Mouse (Mus musculus): ENCODE results near the gene Rtn4rl1. TPM values are rescaled to one million over a fixed set of nuclear protein-coding genes. Genes with fewer than 3 reads are reported as not detected.
"Not testable (repeated sequence)": the region's sequence is repeated elsewhere in the genome, so short reads cannot be mapped to it uniquely, and the experiment has no call there.

Gene Rtn4rl1
- total RNA-seq, 4 experiments from 2014 or later = 39.9 to 74.9 (median 58.7) TPM

GRCm38 (mm10) chr11:75165441-75166192 is 28.0 kb upstream of the Rtn4rl1 start:
- DNase-seq = peak; percentile 59

- no peak for DNase-seq
Observed at GRCm38 (mm10) chr11:75166193-75166842, 27.3 kb upstream of the Rtn4rl1 start.

- no peak for DNase-seq
Observed at GRCm38 (mm10) chr11:75166861-75167642, 26.5 kb upstream of the Rtn4rl1 start.

GRCm38 (mm10) chr11:75167643-75168589 is 25.7 kb upstream of the Rtn4rl1 start:
- DNase-seq = no peak

- DNase-seq = peak; percentile 73
Observed at GRCm38 (mm10) chr11:75168590-75169361, 24.8 kb upstream of the Rtn4rl1 start.

- no peak for DNase-seq
Observed at GRCm38 (mm10) chr11:75169405-75170080, 24.0 kb upstream of the Rtn4rl1 start, which contains the start of gene Hic1. Gene Hic1 (minus strand): TSS chr11:75169519.

- DNase-seq = peak; percentile 92
Observed at GRCm38 (mm10) chr11:75170136-75170751, 23.3 kb upstream of the Rtn4rl1 start.

GRCm38 (mm10) chr11:75171186-75171865 is 22.3 kb upstream of the Rtn4rl1 start:
- DNase-seq = no peak

- no peak for DNase-seq
Observed at GRCm38 (mm10) chr11:75172151-75173094, 21.2 kb upstream of the Rtn4rl1 start.

GRCm38 (mm10) chr11:75173095-75173798 is 20.3 kb upstream of the Rtn4rl1 start:
- peak; percentile 85 for DNase-seq

GRCm38 (mm10) chr11:75173799-75174165 is 19.8 kb upstream of the Rtn4rl1 start:
- no peak for DNase-seq

GRCm38 (mm10) chr11:75174574-75174973 is 19.0 kb upstream of the Rtn4rl1 start:
- DNase-seq = not testable (repeated sequence)

GRCm38 (mm10) chr11:75178011-75178410 is 15.6 kb upstream of the Rtn4rl1 start:
- DNase-seq = no peak

GRCm38 (mm10) chr11:75178672-75179208 is 14.8 kb upstream of the Rtn4rl1 start, which contains the start of gene Ovca2:
Gene Ovca2 (minus strand): TSS chr11:75178835.
- peak; percentile 87 for DNase-seq

GRCm38 (mm10) chr11:75183917-75184570 is 9.5 kb upstream of the Rtn4rl1 start:
- no peak for DNase-seq

- DNase-seq = no peak
Observed at GRCm38 (mm10) chr11:75184573-75184972, 9.0 kb upstream of the Rtn4rl1 start.

GRCm38 (mm10) chr11:75184986-75185385 is 8.6 kb upstream of the Rtn4rl1 start:
- DNase-seq = no peak

Measured in adrenal gland, adult 8-10 months (tissue).